Mouse (Mus musculus) megakaryocyte, embryonic 14.5 days (primary cell): ENCODE measurements at regions not wholly inside any gene's neighbourhood (a gene's known extent, or its start where the extent isn't known, plus 50 kb on each side); places are given as distances from the start of the nearest gene placed in this dataset.

Experiments used
- H3K27me3 ChIP-seq: replicated peaks from 2 replicates; pipeline ENCODE3; 2012; ENCODE audit warnings: inconsistent platforms
- H3K36me3 ChIP-seq: replicated peaks from 2 replicates; pipeline ENCODE3; 2012; ENCODE audit warnings: low read length, inconsistent platforms, mixed read lengths
- H3K4me1 ChIP-seq: 2 replicates; pipeline ENCODE4 v1.6.1; 2012; ENCODE audit warnings: inconsistent platforms
- H3K4me3 ChIP-seq: replicated peaks from 2 replicates; pipeline ENCODE3; 2012; ENCODE audit warnings: moderate library complexity, mild to moderate bottlenecking, inconsistent platforms
- H3K9me3 ChIP-seq: 2 replicates; pipeline ENCODE4 v1.6.1; 2012; ENCODE audit warnings: inconsistent platforms
- FLI1 ChIP-seq: IDR thresholded peaks from 2 replicates; pipeline ENCODE4 v1.6.1; 2012; ENCODE audit warnings: low read length, inconsistent platforms, mixed read lengths
- GATA1 ChIP-seq: IDR thresholded peaks from 3 replicates; pipeline ENCODE4 v1.6.1; 2012; ENCODE audit warnings: mixed read lengths, low read length, inconsistent platforms, borderline replicate concordance

DNA sequence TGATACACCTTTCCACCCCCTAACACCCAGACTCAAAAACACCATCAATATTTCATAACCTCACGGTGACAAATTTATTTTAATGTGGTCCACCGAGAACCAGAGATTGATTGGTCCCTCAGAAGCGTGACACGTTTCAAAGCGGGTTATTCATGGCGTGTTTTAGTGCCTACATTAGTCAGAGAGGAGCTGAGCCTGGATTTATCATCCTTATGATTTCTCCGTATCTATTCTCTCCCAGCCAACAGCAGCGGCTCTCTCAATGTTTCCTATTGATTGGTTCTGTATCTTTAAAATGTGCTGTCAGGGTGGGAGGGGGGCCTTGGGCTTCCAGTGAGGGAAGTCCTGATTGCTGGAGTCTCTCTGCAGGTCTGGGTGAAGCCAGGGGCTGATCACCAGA lies 219.9 kb downstream of the Dhx35 start:
- no peak overlapping the region for H3K4me3 ChIP-seq
- no peaks in the 10 kb centered on the region for H3K27me3 ChIP-seq
- no peaks in the 10 kb centered on the region for H3K4me1 ChIP-seq
- TF ChIP-seq GATA1 (no peak), FLI1 (no peak)
- H3K36me3 ChIP-seq, result no peaks in the 10 kb centered on the region
- H3K9me3 ChIP-seq, result peaks cover 8% of the 10 kb centered on the region

DNA sequence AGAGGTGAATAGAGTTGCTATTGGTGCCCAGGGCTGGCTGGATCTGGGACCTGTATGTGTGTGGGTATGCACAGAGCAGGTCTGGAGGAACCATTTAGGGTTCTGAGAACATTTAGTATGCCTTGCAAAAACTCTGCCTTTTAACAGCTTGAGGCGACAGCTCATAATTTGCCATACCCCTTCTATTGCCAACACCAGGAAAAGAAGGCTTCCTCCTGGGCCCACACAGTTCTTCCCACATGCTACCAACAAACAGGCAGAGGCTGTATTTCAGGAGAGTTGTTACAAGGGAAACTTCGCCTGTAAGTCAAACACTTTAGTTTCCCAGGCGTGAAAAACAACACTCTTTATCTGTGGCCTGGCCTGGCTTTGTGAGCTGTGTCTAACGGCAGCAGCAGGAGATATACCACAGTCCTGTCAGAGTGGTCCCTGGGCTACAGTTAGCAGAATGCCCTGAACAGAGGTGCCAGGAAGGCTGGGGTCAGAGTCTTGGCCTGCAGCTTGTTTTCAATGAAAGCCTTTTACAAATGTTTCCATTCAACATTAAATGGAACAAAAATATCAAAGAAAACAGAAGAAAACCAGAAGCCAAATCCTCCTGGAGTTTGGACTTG lies 225.4 kb downstream of the Dhx35 start:
- Histone ChIP-seq H3K36me3 (no peaks in the 10 kb centered on the region), H3K4me1 (no peaks in the 10 kb centered on the region), H3K9me3 (0 out of 2 replicates have a peak, but pooled peaks cover 2% of the 10 kb centered on the region), H3K4me3 (no peak overlapping the region), H3K27me3 (no peaks in the 10 kb centered on the region)
- TF ChIP-seq GATA1 (no peak), FLI1 (no peak)

DNA sequence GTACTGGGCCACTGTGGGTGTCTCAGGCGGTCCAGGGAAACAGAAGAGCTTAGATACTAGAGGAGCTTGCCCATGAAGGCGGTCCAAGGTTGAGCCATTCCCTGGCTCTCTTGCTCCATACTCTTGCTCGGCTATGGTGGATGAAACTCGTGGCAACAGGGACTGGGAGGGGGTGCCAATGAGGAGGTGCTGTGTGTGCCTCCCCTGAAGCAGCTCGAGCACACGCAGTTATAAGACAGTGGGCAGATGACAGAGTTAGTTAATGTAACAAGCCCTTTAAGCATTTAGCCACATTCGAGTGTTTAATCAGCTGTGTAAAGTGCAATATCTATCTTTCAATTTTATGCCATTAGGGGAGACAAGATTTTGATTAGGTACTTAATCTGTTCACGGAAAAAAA lies 237.5 kb downstream of the Dhx35 start:
- Histone ChIP-seq H3K36me3 (no peaks in the 10 kb centered on the region), H3K4me1 (no peaks in the 10 kb centered on the region), H3K27me3 (no peaks in the 10 kb centered on the region), H3K9me3 (no peaks in the 10 kb centered on the region), H3K4me3 (no peak overlapping the region)
- TF ChIP-seq GATA1 (no peak), FLI1 (no peak)

DNA sequence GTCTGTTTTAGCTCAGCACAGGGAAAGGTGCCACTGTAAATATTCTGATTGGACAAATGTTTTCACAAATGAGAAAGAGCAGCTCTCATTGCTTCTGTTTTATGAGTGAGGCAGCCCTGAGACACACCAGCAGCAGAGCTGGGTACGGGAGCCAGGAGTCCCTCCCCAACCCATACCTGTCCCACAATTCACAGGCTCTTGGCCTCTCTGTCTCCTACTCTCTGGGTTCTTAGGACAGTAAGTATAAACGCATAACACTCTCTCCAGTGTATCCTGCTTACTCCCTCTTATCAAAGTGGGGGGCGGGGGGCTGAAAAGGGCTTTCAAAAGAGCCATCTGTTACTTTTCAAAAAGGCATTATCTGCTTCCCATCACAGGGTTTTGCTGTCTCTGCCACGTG lies 245.3 kb downstream of the Dhx35 start:
- Histone ChIP-seq H3K27me3 (no peaks in the 10 kb centered on the region), H3K36me3 (no peaks in the 10 kb centered on the region), H3K9me3 (peaks cover 4% of the 10 kb centered on the region; the same call in 1 of the 2 replicates), H3K4me3 (no peak overlapping the region), H3K4me1 (no peaks in the 10 kb centered on the region)
- TF ChIP-seq FLI1 (no peak), GATA1 (no peak)

DNA sequence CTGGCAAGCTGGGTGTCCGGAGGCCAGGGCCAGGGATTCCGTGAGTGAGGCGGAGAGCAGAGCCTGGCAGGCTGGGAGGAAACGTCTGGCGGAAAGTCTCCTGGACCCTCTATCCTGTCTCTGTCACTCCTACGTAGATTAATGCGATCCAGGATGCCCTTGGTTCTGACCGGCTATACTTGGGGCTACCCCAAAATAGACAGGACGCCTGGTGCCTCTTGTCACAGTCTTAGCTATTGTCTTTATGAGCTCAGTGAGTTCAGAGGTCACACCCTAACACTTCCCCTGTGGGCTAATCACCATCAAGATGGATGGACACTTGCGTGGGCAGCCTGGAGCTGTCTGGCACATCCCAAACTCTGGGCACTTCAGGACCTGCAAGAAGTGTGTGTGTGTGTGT lies 258.9 kb downstream of the Dhx35 start:
- TF ChIP-seq FLI1 (no peak), GATA1 (no peak)
- no peaks in the 10 kb centered on the region for H3K36me3 ChIP-seq
- peaks cover 6% of the 10 kb centered on the region; the same call in 1 of the 2 replicates for H3K9me3 ChIP-seq
- H3K4me3 ChIP-seq, result no peak overlapping the region
- H3K27me3 ChIP-seq, result no peaks in the 10 kb centered on the region
- no peaks in the 10 kb centered on the region for H3K4me1 ChIP-seq

DNA sequence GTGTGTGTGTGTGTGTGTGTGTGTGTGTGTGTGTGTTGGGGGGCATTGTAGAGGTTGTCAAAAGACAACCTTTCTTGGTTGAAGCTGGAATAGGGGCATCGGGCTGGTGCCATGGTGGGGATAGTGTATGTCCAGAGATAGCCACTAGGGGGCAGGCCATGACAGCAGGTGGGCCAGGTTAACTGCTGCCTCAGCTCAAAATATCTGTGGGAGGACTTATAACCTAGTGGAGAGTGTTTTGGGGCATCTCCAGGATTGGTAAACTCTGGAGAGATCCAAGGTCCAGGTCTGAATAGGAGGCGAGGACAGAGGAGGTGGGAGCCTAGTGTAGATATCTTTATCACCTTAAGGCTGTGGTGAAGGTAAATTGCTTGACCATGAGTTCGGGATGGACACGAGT lies 259.3 kb downstream of the Dhx35 start:
- Histone ChIP-seq H3K27me3 (no peaks in the 10 kb centered on the region), H3K4me1 (no peaks in the 10 kb centered on the region), H3K9me3 (peaks cover 6% of the 10 kb centered on the region; the same call in 1 of the 2 replicates), H3K36me3 (no peaks in the 10 kb centered on the region), H3K4me3 (no peak overlapping the region)
- TF ChIP-seq GATA1 (no peak), FLI1 (no peak)

DNA sequence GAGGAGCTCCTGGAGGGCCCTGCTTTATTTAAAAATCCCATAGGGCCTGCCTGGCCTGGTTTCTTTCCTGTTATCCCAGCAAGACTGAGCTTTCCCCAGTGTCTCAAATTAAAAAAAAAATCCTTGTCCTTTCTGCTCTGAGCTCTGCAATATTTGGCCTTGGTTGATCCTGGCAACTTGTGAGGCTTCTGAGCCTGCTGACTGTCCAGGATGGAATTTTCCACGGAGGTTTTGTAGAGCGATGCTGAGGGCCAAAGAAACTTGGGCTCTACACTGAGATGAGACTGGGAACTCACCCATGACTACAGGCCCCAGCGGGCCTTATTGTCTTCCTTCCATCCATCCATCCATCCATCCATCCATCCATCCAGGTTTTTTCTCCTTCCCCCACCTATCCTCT lies 259.8 kb downstream of the Dhx35 start:
- Histone ChIP-seq H3K4me3 (no peak overlapping the region), H3K27me3 (no peaks in the 10 kb centered on the region), H3K36me3 (no peaks in the 10 kb centered on the region), H3K4me1 (no peaks in the 10 kb centered on the region), H3K9me3 (peaks cover 6% of the 10 kb centered on the region; the same call in 1 of the 2 replicates)
- TF ChIP-seq FLI1 (no peak), GATA1 (no peak)

DNA sequence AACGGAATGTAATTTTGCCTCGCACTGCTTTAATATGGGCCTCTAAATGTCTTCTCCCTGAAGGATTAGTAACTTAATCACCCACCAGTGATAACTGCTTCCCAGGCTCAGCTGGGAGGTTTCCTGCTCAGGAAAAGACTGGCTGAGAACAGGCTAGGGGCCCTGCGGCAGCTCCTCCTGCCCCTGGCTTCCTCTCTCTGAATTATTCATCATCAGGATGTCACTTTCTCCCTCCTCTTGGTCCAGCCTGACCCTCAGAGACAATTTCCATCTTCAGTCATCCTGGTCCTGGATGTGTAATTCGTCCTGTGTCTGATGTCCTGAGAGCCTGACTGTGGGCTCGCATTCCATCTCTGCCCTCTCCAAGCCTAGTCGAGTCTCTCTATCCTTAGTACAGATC lies 261.2 kb downstream of the Dhx35 start:
- no peaks in the 10 kb centered on the region for H3K36me3 ChIP-seq
- H3K4me1 ChIP-seq, result no peaks in the 10 kb centered on the region
- no peaks in the 10 kb centered on the region for H3K27me3 ChIP-seq
- no peak overlapping the region for H3K4me3 ChIP-seq
- no peaks in the 10 kb centered on the region for H3K9me3 ChIP-seq
- TF ChIP-seq FLI1 (no peak), GATA1 (no peak)

DNA sequence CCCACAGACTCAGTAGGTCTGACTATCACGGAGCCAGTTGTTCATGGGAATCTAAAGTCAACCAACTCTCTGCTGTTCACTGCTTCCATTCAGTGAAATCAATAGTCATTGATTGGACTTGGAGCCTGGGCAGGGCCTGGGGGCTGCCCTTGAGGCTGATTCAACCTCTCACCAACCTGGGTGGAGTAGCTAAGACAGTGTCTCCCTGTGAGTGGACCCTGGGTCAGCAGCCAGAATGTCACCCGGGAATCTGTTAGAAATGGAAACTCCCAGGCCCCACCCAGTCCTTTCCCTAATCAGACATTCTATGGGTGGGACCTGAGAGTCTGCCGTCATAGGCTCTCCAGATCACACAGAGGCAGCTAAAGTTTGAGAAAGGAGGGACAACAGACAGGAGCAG lies 262.4 kb downstream of the Dhx35 start:
- H3K4me1 ChIP-seq, result no peaks in the 10 kb centered on the region
- H3K36me3 ChIP-seq, result no peaks in the 10 kb centered on the region
- TF ChIP-seq FLI1 (no peak), GATA1 (no peak)
- H3K4me3 ChIP-seq, result no peak overlapping the region
- H3K27me3 ChIP-seq, result no peaks in the 10 kb centered on the region
- no peaks in the 10 kb centered on the region for H3K9me3 ChIP-seq

DNA sequence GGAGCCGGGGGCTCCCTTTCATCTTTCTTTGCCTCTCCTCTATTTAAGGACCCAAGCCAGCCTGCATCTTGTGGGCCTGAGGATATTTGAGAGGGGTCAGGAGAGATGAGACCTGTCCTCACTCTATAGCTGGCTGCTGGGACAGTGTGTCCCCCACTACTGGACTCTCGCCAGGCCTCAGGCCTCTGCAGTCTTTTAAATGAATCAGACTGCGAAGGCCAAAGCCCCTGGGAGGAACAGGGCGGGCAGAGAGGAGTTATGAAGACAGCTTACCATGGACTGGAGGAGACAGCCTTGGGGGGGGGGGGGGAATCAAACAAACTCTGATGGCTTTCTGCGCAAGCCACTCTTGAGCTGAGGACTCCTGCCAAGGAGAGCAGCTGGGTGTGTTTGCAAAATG lies 262.9 kb downstream of the Dhx35 start:
- TF ChIP-seq FLI1, result no peak
- no peak for TF ChIP-seq GATA1
- Histone ChIP-seq H3K4me3 (no peak overlapping the region), H3K27me3 (no peaks in the 10 kb centered on the region), H3K9me3 (no peaks in the 10 kb centered on the region), H3K36me3 (no peaks in the 10 kb centered on the region), H3K4me1 (no peaks in the 10 kb centered on the region)

DNA sequence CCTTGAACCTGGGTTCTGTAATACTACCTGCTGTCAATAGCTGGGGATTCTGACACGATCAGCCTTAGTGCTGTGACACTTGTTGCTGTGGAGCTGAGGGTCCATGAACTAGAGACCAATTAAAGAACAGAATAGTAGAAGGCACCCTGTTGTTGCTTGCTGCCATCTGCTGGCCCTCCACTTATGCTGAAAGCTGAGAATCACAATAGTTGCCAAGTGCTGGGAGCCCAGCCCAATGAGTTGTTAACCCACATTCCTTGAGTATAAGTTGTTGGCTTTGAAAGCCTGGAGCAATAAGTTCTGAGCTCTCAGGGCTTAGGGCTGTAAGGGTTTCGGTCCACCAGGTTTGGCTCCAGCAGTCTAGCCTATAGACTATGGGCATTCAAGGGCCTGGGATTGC lies 267.7 kb downstream of the Dhx35 start:
- H3K9me3 ChIP-seq, result no peaks in the 10 kb centered on the region
- no peaks in the 10 kb centered on the region for H3K36me3 ChIP-seq
- H3K4me1 ChIP-seq, result no peaks in the 10 kb centered on the region
- H3K27me3 ChIP-seq, result no peaks in the 10 kb centered on the region
- no peak overlapping the region for H3K4me3 ChIP-seq
- TF ChIP-seq GATA1 (no peak), FLI1 (no peak)
